Mouse (Mus musculus): Measurements from ENCODE around the gene Rftn2. TPM values are rescaled to one million over a fixed set of nuclear protein-coding genes. Genes with fewer than 3 reads are reported as not detected.

Gene Rftn2
- polyA plus RNA-seq, 1 experiment from 2014 or later: 9.2 TPM

Other genes with a start within 250 kb of the Rftn2 start
- 199 and 203 TPM in 2 replicates for gene Sf3b1, start 199.3 kb downstream of the Rftn2 start, polyA plus RNA-seq (2014; fragmentation: Nextera tagmentation; extraction: Ambion mirVana)
- gene Coq10b, start 174.0 kb downstream of the Rftn2 start, polyA plus RNA-seq (2014; fragmentation: Nextera tagmentation; extraction: Ambion mirVana): 18.8 and 21.4 TPM in 2 replicates
- gene Hspe1, start 138.7 kb downstream of the Rftn2 start, polyA plus RNA-seq (2014; fragmentation: Nextera tagmentation; extraction: Ambion mirVana): 334 and 337 TPM in 2 replicates
- 380 and 382 TPM in 2 replicates for gene Hspd1, start 138.5 kb downstream of the Rftn2 start, polyA plus RNA-seq (2014; fragmentation: Nextera tagmentation; extraction: Ambion mirVana)
- gene Mob4, start 95.6 kb downstream of the Rftn2 start, polyA plus RNA-seq (2014; fragmentation: Nextera tagmentation; extraction: Ambion mirVana): 121 and 122 TPM in 2 replicates
- gene Mars2, start 10.4 kb upstream of the Rftn2 start, polyA plus RNA-seq (2014; fragmentation: Nextera tagmentation; extraction: Ambion mirVana): 3.6 TPM in 2 replicates
- 0.39 and 0.80 TPM in 2 replicates for gene Boll, start 136.7 kb upstream of the Rftn2 start, polyA plus RNA-seq (2014; fragmentation: Nextera tagmentation; extraction: Ambion mirVana)
- gene Plcl1, start 179.1 kb upstream of the Rftn2 start, polyA plus RNA-seq (2014; fragmentation: Nextera tagmentation; extraction: Ambion mirVana): 1.1 and 1.2 TPM in 2 replicates